Mouse (Mus musculus): ENCODE results near the gene Acsbg1. TPM values are rescaled to one million over a fixed set of nuclear protein-coding genes. Genes with fewer than 3 reads are reported as not detected.
A peak's percentile ranks its signal among the peaks of the same experiment; 100 is the strongest.

Gene Acsbg1
- polyA plus RNA-seq, 1 experiment = 36.6 TPM

- Histone ChIP-seq H3K36me3 (ENCODE audit: control insufficient read depth, insufficient read depth) (no peaks in the 10 kb centered on the region), H3ac (ENCODE audit: control insufficient read depth, insufficient read length, low read depth) (no peak overlapping the region), H3K79me3 (ENCODE audit: low read depth) (no peaks in the 10 kb centered on the region), H3K27me3 (ENCODE audit: control insufficient read depth, insufficient read depth, insufficient read length) (no peaks in the 10 kb centered on the region), H3K4me3 (ENCODE audit: insufficient read depth, poor library complexity, severe bottlenecking) (no peak overlapping the region), H3K79me2 (ENCODE audit: control insufficient read depth, insufficient read depth) (no peaks in the 10 kb centered on the region)
- no peak for TF ChIP-seq CTCF (IDR thresholded peaks at IDR 0.05; ENCODE audit: control insufficient read depth, insufficient read depth, insufficient read length)
- TF ChIP-seq MAX (IDR thresholded peaks at IDR 0.05) = no peak
- no peak for TF ChIP-seq USF1 (IDR thresholded peaks at IDR 0.05; ENCODE audit: low read depth)
- TF ChIP-seq CEBPB (IDR thresholded peaks at IDR 0.05; ENCODE audit: low read depth) = no peak
- no peak for TF ChIP-seq MYOG (IDR thresholded peaks at IDR 0.05; ENCODE audit: control insufficient read depth, extremely low read depth, insufficient read length)
- TF ChIP-seq MYOD1 (IDR thresholded peaks at IDR 0.05; ENCODE audit: control insufficient read depth, insufficient read length, low read depth) = no peak
- no peak for TF ChIP-seq FOSL1 (IDR thresholded peaks at IDR 0.05; ENCODE audit: insufficient read depth, low read length, poor library complexity, severe bottlenecking)
Observed at GRCm38 (mm10) chr9:54702581-54702980, 40.9 kb upstream of the Acsbg1 start.

DNA sequence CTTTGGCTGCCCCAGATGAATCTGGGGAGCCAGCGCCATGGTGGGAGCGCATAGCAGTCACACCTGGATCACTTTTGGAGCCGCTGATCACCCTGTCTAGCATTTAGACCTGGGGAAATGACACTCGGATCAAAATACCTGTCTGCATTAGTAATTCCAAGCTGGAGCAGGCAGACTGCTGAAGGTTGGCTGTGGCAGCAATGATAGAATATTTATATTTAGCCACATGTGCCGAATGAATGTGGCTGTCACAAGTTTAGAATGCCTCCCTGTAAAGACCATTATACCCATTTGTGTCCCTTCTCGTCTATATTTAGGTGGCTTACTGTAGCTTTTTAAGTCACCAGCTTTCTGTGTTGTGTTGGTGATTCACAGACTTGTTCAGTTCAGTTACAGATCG is 39.1 kb upstream of the Acsbg1 start:
- TF ChIP-seq FOSL1 (IDR thresholded peaks at IDR 0.05; ENCODE audit: insufficient read depth, low read length, poor library complexity, severe bottlenecking) (no peak), CTCF (IDR thresholded peaks at IDR 0.05; ENCODE audit: control insufficient read depth, insufficient read depth, insufficient read length) (no peak), MYOD1 (IDR thresholded peaks at IDR 0.05; ENCODE audit: control insufficient read depth, insufficient read length, low read depth) (no peak), USF1 (IDR thresholded peaks at IDR 0.05; ENCODE audit: low read depth) (no peak), CEBPB (IDR thresholded peaks at IDR 0.05; ENCODE audit: low read depth) (no peak), MYOG (IDR thresholded peaks at IDR 0.05; ENCODE audit: control insufficient read depth, extremely low read depth, insufficient read length) (no peak), MAX (IDR thresholded peaks at IDR 0.05) (no peak)
- no peaks in the 10 kb centered on the region for H3K79me2 ChIP-seq (ENCODE audit: control insufficient read depth, insufficient read depth)
- H3K4me3 ChIP-seq (ENCODE audit: insufficient read depth, poor library complexity, severe bottlenecking) = no peak overlapping the region
- H3K36me3 ChIP-seq (ENCODE audit: control insufficient read depth, insufficient read depth) = no peaks in the 10 kb centered on the region
- H3K27me3 ChIP-seq (ENCODE audit: control insufficient read depth, insufficient read depth, insufficient read length) = no peaks in the 10 kb centered on the region
- no peaks in the 10 kb centered on the region for H3K79me3 ChIP-seq (ENCODE audit: low read depth)
- no peak overlapping the region for H3ac ChIP-seq (ENCODE audit: control insufficient read depth, insufficient read length, low read depth)

DNA sequence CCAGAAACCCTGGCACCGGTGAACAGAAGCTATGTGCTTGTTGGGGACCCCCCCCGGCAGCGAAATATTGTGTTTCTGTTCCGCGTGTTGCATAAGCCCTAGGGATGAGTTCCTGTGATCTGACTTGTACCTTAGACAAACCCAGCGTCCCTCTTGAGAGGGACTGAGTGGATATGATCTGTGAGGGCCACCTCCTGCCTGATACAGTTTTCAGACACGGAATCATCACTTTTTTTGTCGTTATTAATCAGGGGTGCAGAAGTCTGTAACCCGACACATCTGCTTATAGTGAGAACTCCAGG is 38.5 kb upstream of the Acsbg1 start:
- Histone ChIP-seq H3K4me3 (ENCODE audit: insufficient read depth, poor library complexity, severe bottlenecking) (peak overlapping the region; percentile 34), H3K27me3 (ENCODE audit: control insufficient read depth, insufficient read depth, insufficient read length) (no peaks in the 10 kb centered on the region), H3K79me3 (ENCODE audit: low read depth) (no peaks in the 10 kb centered on the region), H3K36me3 (ENCODE audit: control insufficient read depth, insufficient read depth) (no peaks in the 10 kb centered on the region), H3ac (ENCODE audit: control insufficient read depth, insufficient read length, low read depth) (peak overlapping the region; percentile 81), H3K79me2 (ENCODE audit: control insufficient read depth, insufficient read depth) (no peaks in the 10 kb centered on the region)
- TF ChIP-seq CEBPB (IDR thresholded peaks at IDR 0.05; ENCODE audit: low read depth) (no peak), CTCF (IDR thresholded peaks at IDR 0.05; ENCODE audit: control insufficient read depth, insufficient read depth, insufficient read length) (no peak), USF1 (IDR thresholded peaks at IDR 0.05; ENCODE audit: low read depth) (no peak), MAX (IDR thresholded peaks at IDR 0.05) (no peak), MYOG (IDR thresholded peaks at IDR 0.05; ENCODE audit: control insufficient read depth, extremely low read depth, insufficient read length) (no peak), MYOD1 (IDR thresholded peaks at IDR 0.05; ENCODE audit: control insufficient read depth, insufficient read length, low read depth) (no peak), FOSL1 (IDR thresholded peaks at IDR 0.05; ENCODE audit: insufficient read depth, low read length, poor library complexity, severe bottlenecking) (no peak)

DNA sequence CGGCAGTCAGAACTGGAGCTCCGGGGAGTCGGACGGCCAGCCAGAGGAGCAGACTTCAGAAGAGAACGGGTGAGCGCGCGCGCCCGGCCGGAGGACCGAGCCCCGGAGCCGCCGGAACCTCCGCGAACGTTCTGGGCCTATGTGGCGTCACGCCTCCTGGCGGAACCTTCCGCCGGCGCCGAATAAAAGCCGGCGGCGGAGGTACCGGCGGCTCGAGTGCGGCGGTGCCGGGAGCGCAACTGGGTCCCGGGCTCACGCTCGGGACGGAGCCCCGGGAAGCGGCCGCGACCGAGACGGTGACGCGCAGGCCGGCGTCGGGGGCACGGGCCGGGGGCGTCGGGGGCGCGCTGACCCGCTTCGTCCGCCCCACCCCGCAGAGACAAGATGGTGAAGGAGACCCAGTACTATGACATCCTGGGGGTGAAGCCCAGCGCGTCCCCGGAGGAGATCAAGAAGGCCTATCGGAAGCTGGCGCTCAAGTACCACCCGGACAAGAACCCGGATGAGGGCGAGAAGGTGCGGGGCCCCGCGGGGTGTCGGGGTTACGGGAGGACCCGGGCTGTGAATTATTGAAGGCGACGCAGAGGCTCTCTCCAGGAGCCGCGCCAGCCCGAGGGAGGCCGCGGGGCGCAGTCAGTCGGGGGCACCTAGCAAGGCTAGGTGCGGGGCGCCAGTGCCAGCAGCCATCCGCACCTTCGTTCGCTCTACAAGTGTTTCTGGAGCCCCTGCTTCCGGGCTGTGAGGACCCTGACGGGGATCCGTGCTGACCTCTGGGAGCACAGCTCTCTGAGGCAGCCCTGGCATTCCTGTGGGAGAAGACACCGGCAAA is 37.9 kb upstream of the Acsbg1 start:
- no peaks in the 10 kb centered on the region for H3K79me3 ChIP-seq (ENCODE audit: low read depth)
- TF ChIP-seq MYOD1 (IDR thresholded peaks at IDR 0.05; ENCODE audit: control insufficient read depth, insufficient read length, low read depth) (no peak), CEBPB (IDR thresholded peaks at IDR 0.05; ENCODE audit: low read depth) (no peak), USF1 (IDR thresholded peaks at IDR 0.05; ENCODE audit: low read depth) (no peak), FOSL1 (IDR thresholded peaks at IDR 0.05; ENCODE audit: insufficient read depth, low read length, poor library complexity, severe bottlenecking) (no peak), MYOG (IDR thresholded peaks at IDR 0.05; ENCODE audit: control insufficient read depth, extremely low read depth, insufficient read length) (no peak), CTCF (IDR thresholded peaks at IDR 0.05; ENCODE audit: control insufficient read depth, insufficient read depth, insufficient read length) (no peak), MAX (IDR thresholded peaks at IDR 0.05) (no peak)
- peak overlapping the region; percentile 34 for H3K4me3 ChIP-seq (ENCODE audit: insufficient read depth, poor library complexity, severe bottlenecking)
- peak overlapping the region; percentile 81 for H3ac ChIP-seq (ENCODE audit: control insufficient read depth, insufficient read length, low read depth)
- no peaks in the 10 kb centered on the region for H3K36me3 ChIP-seq (ENCODE audit: control insufficient read depth, insufficient read depth)
- no peaks in the 10 kb centered on the region for H3K27me3 ChIP-seq (ENCODE audit: control insufficient read depth, insufficient read depth, insufficient read length)
- no peaks in the 10 kb centered on the region for H3K79me2 ChIP-seq (ENCODE audit: control insufficient read depth, insufficient read depth)

- no peaks in the 10 kb centered on the region for H3K79me2 ChIP-seq (ENCODE audit: control insufficient read depth, insufficient read depth)
- no peaks in the 10 kb centered on the region for H3K27me3 ChIP-seq (ENCODE audit: control insufficient read depth, insufficient read depth, insufficient read length)
- H3K79me3 ChIP-seq (ENCODE audit: low read depth) = no peaks in the 10 kb centered on the region
- peak overlapping the region; percentile 34 for H3K4me3 ChIP-seq (ENCODE audit: insufficient read depth, poor library complexity, severe bottlenecking)
- peak overlapping the region; percentile 81 for H3ac ChIP-seq (ENCODE audit: control insufficient read depth, insufficient read length, low read depth)
- TF ChIP-seq FOSL1 (IDR thresholded peaks at IDR 0.05; ENCODE audit: insufficient read depth, low read length, poor library complexity, severe bottlenecking) (no peak), MAX (IDR thresholded peaks at IDR 0.05) (no peak), MYOG (IDR thresholded peaks at IDR 0.05; ENCODE audit: control insufficient read depth, extremely low read depth, insufficient read length) (no peak), CTCF (IDR thresholded peaks at IDR 0.05; ENCODE audit: control insufficient read depth, insufficient read depth, insufficient read length) (no peak), MYOD1 (IDR thresholded peaks at IDR 0.05; ENCODE audit: control insufficient read depth, insufficient read length, low read depth) (no peak), CEBPB (IDR thresholded peaks at IDR 0.05; ENCODE audit: low read depth) (no peak), USF1 (IDR thresholded peaks at IDR 0.05; ENCODE audit: low read depth) (no peak)
- no peaks in the 10 kb centered on the region for H3K36me3 ChIP-seq (ENCODE audit: control insufficient read depth, insufficient read depth)
Observed at GRCm38 (mm10) chr9:54699087-54699344, 37.3 kb upstream of the Acsbg1 start.
